Mouse (Mus musculus): Measurements from ENCODE around the gene Prrg4.
A peak's percentile ranks its signal among the peaks of the same experiment; 100 is the strongest.
"Not testable (repeated sequence)": the region's sequence is repeated elsewhere in the genome, so short reads cannot be mapped to it uniquely, and the experiment has no call there.

The Prrg4 gene

GRCm38 (mm10) chr2:104849276-104849990 is at the start of gene Prrg4:
Gene Prrg4, minus strand, starts transcription at chr2:104849876.
- DNase-seq, result peak; percentile 65

- peak; percentile 82 for DNase-seq
These were observed 38.3 kb upstream of the Prrg4 start for GRCm38 (mm10) chr2:104887882-104888566.

GRCm38 (mm10) chr2:104887331-104887730 is 37.7 kb upstream of the Prrg4 start:
- DNase-seq, result not testable (repeated sequence)

GRCm38 (mm10) chr2:104886109-104886508 is 36.4 kb upstream of the Prrg4 start:
- no peak for DNase-seq

- DNase-seq, result no peak
These were observed 29.1 kb upstream of the Prrg4 start for GRCm38 (mm10) chr2:104878794-104879193.

GRCm38 (mm10) chr2:104869101-104869500 is 19.4 kb upstream of the Prrg4 start:
- DNase-seq, result no peak

GRCm38 (mm10) chr2:104867282-104867855 is 17.7 kb upstream of the Prrg4 start, which contains the start of gene Ccdc73:
Gene Ccdc73, plus strand, starts transcription at chr2:104867805.
- DNase-seq, result no peak

GRCm38 (mm10) chr2:104864176-104864860 is 14.6 kb upstream of the Prrg4 start:
- DNase-seq, result no peak

GRCm38 (mm10) chr2:104860426-104860825 is 10.8 kb upstream of the Prrg4 start:
- no peak for DNase-seq

- DNase-seq, result no peak
These were observed 9.4 kb upstream of the Prrg4 start for GRCm38 (mm10) chr2:104859060-104859459.

GRCm38 (mm10) chr2:104858083-104858482 is 8.4 kb upstream of the Prrg4 start:
- not testable (repeated sequence) for DNase-seq

- DNase-seq, result no peak
These were observed 6.5 kb upstream of the Prrg4 start for GRCm38 (mm10) chr2:104856218-104856617.

GRCm38 (mm10) chr2:104855732-104856131 is 6.1 kb upstream of the Prrg4 start:
- DNase-seq, result no peak

GRCm38 (mm10) chr2:104854836-104855235 is 5.2 kb upstream of the Prrg4 start:
- no peak for DNase-seq

- no peak for DNase-seq
These were observed 2.9 kb upstream of the Prrg4 start for GRCm38 (mm10) chr2:104852546-104852945.

GRCm38 (mm10) chr2:104851686-104852085 is 2.0 kb upstream of the Prrg4 start:
- DNase-seq, result no peak

- DNase-seq, result no peak
These were observed 299 bp upstream of the Prrg4 start for GRCm38 (mm10) chr2:104849991-104850359.

- no peak for DNase-seq
These were observed 1.2 kb downstream of the Prrg4 start for GRCm38 (mm10) chr2:104848235-104849161.

- DNase-seq, result no peak
These were observed 2.0 kb downstream of the Prrg4 start for GRCm38 (mm10) chr2:104847645-104848044.

- DNase-seq, result no peak
These were observed 2.9 kb downstream of the Prrg4 start for GRCm38 (mm10) chr2:104846638-104847414.

- DNase-seq, result no peak
These were observed 7.1 kb downstream of the Prrg4 start for GRCm38 (mm10) chr2:104842559-104842958.
